7 mouse cellular contexts compared by ENCODE assay signal in genomic region chr4:120032320-120032983, GRCm38 (mm10). TPM values are rescaled to one million over a fixed set of nuclear protein-coding genes. Genes with fewer than 3 reads are reported as not detected.
A peak's percentile ranks its signal among the peaks of the same experiment; 100 is the strongest.
DNase-seq lines count a peak whose midpoint lies in the region; ATAC-seq lines count a peak whose summit lies in the region.

No protein-coding gene starts in this region.

- DNase-seq in adrenal gland, adult 2 months = peak; percentile 80
- peak; percentile 76 for DNase-seq in embryo, embryonic 11 days
- peak; percentile 60 for DNase-seq in heart, adult 8-10 months (ENCODE audit: low spot score)
- DNase-seq in kidney, adult 18-20 months = peak; percentile 57
- DNase-seq in limb, embryonic 11.5 days (ENCODE audit: low spot score) = peak; percentile 49
- peak; percentile 29 for DNase-seq in spleen, adult 12 weeks (ENCODE audit: low spot score)

- peak overlapping the region; percentile 99 for H3K4me2 ChIP-seq in limb, embryonic 11.5 days (ENCODE audit: low read depth, severe bottlenecking)
- peak overlapping the region; percentile 85 for H3K4me2 ChIP-seq in midbrain, embryonic 12.5 days (replicated peaks)

- no peak overlapping the region for H3K27ac ChIP-seq in limb, embryonic 11.5 days (replicated peaks; ENCODE audit: low read depth, low read length)
- H3K27ac ChIP-seq in midbrain, embryonic 12.5 days (replicated peaks) = no peak overlapping the region

- peak overlapping the region; percentile 45; the same call in 1 of the 2 replicates for H3K9ac ChIP-seq in limb, embryonic 11.5 days (ENCODE audit: low read length)
- no peak overlapping the region; the same call in 1 of the 2 replicates for H3K9ac ChIP-seq in midbrain, embryonic 12.5 days (replicated peaks)

- WGBS in limb, embryonic 11.5 days = under 1% methylated on average over 59 of the region's 70 CpGs
- WGBS in midbrain, embryonic 12.5 days = under 1% methylated on average over 32 of the region's 70 CpGs

- 0 out of 2 replicates have a peak, but pooled peaks cover 4% of the 10 kb centered on the region for H3K4me1 ChIP-seq in limb, embryonic 11.5 days (ENCODE audit: control insufficient read depth, insufficient read depth, low read length)
- peaks cover 6% of the 10 kb centered on the region; the same call in 1 of the 2 replicates for H3K4me1 ChIP-seq in midbrain, embryonic 12.5 days

- ATAC-seq in limb, embryonic 11.5 days (ENCODE audit: insufficient number of reproducible peaks, low FRiP score, low TSS enrichment, low read depth) = peak; percentile 55; the same call in 1 of the 2 replicates
- peak; percentile 78 for ATAC-seq in midbrain, embryonic 12.5 days (ENCODE audit: low FRiP score, low read depth)

- H3K9me3 ChIP-seq in limb, embryonic 11.5 days (ENCODE audit: control insufficient read depth, low read length) = no peaks in the 10 kb centered on the region
- no peaks in the 10 kb centered on the region for H3K9me3 ChIP-seq in midbrain, embryonic 12.5 days

- peaks cover 36% of the 10 kb centered on the region for H3K27me3 ChIP-seq in limb, embryonic 11.5 days (ENCODE audit: control insufficient read depth, insufficient read depth, low read length)
- peaks cover 76% of the 10 kb centered on the region for H3K27me3 ChIP-seq in midbrain, embryonic 12.5 days

- H3K4me3 ChIP-seq in limb, embryonic 11.5 days (ENCODE audit: low read depth, low read length) = peak overlapping the region; percentile 50
- H3K4me3 ChIP-seq in midbrain, embryonic 12.5 days = peak overlapping the region; percentile 51

- no peaks in the 10 kb centered on the region for H3K36me3 ChIP-seq in limb, embryonic 11.5 days (ENCODE audit: control insufficient read depth, insufficient read depth, low read length)
- no peaks in the 10 kb centered on the region for H3K36me3 ChIP-seq in midbrain, embryonic 12.5 days

RNA-seq across cellular contexts. Expression of gene AL607142.1, which starts 32.3 kb away (rescaled TPM):
- total RNA-seq in adrenal gland, adult 2 months (2021) = not detected
- not detected in 2 replicates for polyA plus RNA-seq in adrenal gland, adult 2 months (2012; rRNA removed)
- not detected for total RNA-seq in heart, adult 8-10 months (2022)
- polyA plus RNA-seq in limb, embryonic 11.5 days (2014; fragmentation: Nextera tagmentation; extraction: Ambion mirVana) = not detected in 2 replicates
- not detected in 2 replicates for polyA plus RNA-seq in midbrain, embryonic 12.5 days (2016; fragmentation: Nextera tagmentation; extraction: Ambion mirVana)

Comparison
In these comparisons a context has a peak if more than half of its experiments do, and no peak if none do; other contexts are left out.
1. DNase-seq: peak in every context shown above with its lines; median percentile 80 in adrenal gland, adult 2 months; 76 in embryo, embryonic 11 days; 60 in heart, adult 8-10 months; 57 in kidney, adult 18-20 months; 49 in limb, embryonic 11.5 days; 29 in spleen, adult 12 weeks.